Mouse (Mus musculus): ENCODE data around the gene B3gnt8. TPM values are rescaled to one million over a fixed set of nuclear protein-coding genes. Genes with fewer than 3 reads are reported as not detected.
"Not testable (repeated sequence)": the region's sequence is repeated elsewhere in the genome, so short reads cannot be mapped to it uniquely, and the experiment has no call there.

B3gnt8 gene
- polyA plus RNA-seq (2016; fragmentation: Nextera tagmentation; extraction: Ambion mirVana): 1.4 and 1.9 TPM in 2 replicates

- no peak for DNase-seq (ENCODE audit: low spot score)
- Histone ChIP-seq H3K4me3 (peak within 1 kb of the TSS; percentile 53), H3K9me3 (replicated peaks) (no peaks in the 10 kb centered on the region), H3K27me3 (ENCODE audit: low read depth, poor library complexity, severe bottlenecking) (peaks cover 29% of the 10 kb centered on the region), H3K36me3 (peaks cover 64% of the 10 kb centered on the region), H3K27ac (peak within 1 kb of the TSS; percentile 77), H3K4me1 (peaks cover 21% of the 10 kb centered on the region)
- WGBS: 20% methylated on average over 29 of the region's 29 CpGs
These were observed at the start of gene B3gnt8 for GRCm38 (mm10) chr7:25626509-25627430. Gene B3gnt8 (plus strand): TSS chr7:25626654.

GRCm38 (mm10) chr7:25576793-25577437, 49.5 kb upstream of the B3gnt8 start:
- H3K4me3 ChIP-seq; H3K36me3 ChIP-seq; H3K27me3 ChIP-seq (ENCODE audit: low read depth, poor library complexity, severe bottlenecking); H3K27ac ChIP-seq; H3K9me3 ChIP-seq (replicated peaks); H3K4me1 ChIP-seq; DNase-seq (ENCODE audit: low spot score): not testable (repeated sequence)
- 75% methylated on average over 14 of the region's 14 CpGs for WGBS

- Histone ChIP-seq H3K4me1 (peaks cover 7% of the 10 kb centered on the region; the same call in 1 of the 2 replicates), H3K27me3 (ENCODE audit: low read depth, poor library complexity, severe bottlenecking) (no peaks in the 10 kb centered on the region), H3K36me3 (no peaks in the 10 kb centered on the region), H3K27ac (no peak overlapping the region), H3K9me3 (replicated peaks) (no peaks in the 10 kb centered on the region), H3K4me3 (no peak overlapping the region)
- 90% methylated on average over 10 of the region's 10 CpGs for WGBS
- DNase-seq (ENCODE audit: low spot score): no peak
These were observed 47.0 kb upstream of the B3gnt8 start for GRCm38 (mm10) chr7:25579441-25579840.

GRCm38 (mm10) chr7:25582301-25582810, 44.1 kb upstream of the B3gnt8 start:
- 88% methylated on average over 15 of the region's 15 CpGs for WGBS
- no peaks in the 10 kb centered on the region for H3K4me1 ChIP-seq
- no peaks in the 10 kb centered on the region for H3K36me3 ChIP-seq
- no peak overlapping the region for H3K27ac ChIP-seq
- no peaks in the 10 kb centered on the region for H3K27me3 ChIP-seq (ENCODE audit: low read depth, poor library complexity, severe bottlenecking)
- no peaks in the 10 kb centered on the region for H3K9me3 ChIP-seq (replicated peaks)
- no peak for DNase-seq (ENCODE audit: low spot score)
- H3K4me3 ChIP-seq: no peak overlapping the region

DNA sequence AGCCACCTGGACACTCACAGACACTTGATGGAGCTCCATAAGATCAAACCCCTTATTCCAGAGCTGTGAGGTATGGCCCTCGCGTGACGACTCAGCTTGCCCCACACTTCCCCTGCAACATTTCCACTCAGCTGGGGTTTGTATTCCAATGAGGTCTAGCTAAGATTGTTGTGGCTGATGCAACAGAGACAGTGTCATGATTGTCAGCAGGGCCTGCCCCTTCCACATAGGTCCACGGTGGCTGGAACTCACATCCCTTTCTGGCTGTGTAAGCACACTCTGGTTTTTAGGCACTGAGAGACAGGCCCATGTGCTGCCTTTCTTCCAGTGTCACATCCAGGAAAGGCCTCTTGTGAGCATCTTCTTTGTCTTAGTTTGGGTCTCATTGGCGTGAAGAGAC, 41.8 kb upstream of the B3gnt8 start:
- no peak overlapping the region for H3K27ac ChIP-seq
- DNase-seq (ENCODE audit: low spot score): no peak
- no peaks in the 10 kb centered on the region for H3K4me1 ChIP-seq
- H3K36me3 ChIP-seq: no peaks in the 10 kb centered on the region
- no peaks in the 10 kb centered on the region for H3K9me3 ChIP-seq (replicated peaks)
- no peak overlapping the region for H3K4me3 ChIP-seq
- 90% methylated on average over 5 of the region's 5 CpGs for WGBS
- no peaks in the 10 kb centered on the region for H3K27me3 ChIP-seq (ENCODE audit: low read depth, poor library complexity, severe bottlenecking)

DNA sequence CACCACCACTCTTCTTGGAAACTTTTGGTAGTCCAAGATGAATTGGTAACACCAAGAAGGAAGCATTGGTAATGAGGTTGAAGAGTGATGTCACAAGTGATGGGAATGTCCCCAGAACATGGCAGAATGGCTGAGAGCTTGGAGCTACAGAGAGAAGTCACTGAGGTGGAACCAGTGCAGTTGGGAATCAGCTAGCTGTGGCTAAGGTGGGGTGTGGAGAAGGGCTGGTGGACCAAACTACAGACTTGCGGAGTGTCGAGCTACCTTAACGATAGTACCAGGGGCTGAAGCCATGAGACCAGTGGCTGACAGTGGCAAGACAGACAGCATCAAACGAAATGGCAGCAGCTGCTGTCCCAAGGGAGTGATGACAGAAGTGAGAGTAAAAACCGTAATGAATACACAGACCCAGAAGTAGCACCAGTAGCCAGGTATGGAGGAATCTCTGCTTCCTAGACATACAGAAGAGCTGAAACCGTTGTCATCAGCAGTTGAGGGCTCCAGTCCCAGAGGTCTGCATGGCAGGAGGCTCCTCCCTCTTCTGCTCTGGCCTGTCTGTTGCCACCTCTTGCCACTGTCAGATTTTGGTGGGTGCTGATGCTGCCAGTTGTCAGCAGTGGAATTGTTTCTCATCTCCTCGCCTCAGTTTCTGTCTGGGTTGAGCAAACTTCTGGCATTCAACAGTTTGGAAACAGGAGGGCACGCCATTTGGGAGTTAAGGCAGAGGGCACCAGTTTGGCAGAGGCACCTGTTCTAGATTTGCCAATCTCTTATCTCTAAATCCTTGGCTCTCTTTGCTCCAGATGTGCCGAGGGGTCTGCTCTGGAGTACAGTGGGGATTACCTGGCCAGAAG, 40.9 kb upstream of the B3gnt8 start:
- no peaks in the 10 kb centered on the region for H3K36me3 ChIP-seq
- WGBS: 83% methylated on average over 9 of the region's 9 CpGs
- DNase-seq (ENCODE audit: low spot score): no peak
- H3K4me1 ChIP-seq: no peaks in the 10 kb centered on the region
- H3K27ac ChIP-seq: no peak overlapping the region
- H3K27me3 ChIP-seq (ENCODE audit: low read depth, poor library complexity, severe bottlenecking): no peaks in the 10 kb centered on the region
- no peak overlapping the region for H3K4me3 ChIP-seq
- no peaks in the 10 kb centered on the region for H3K9me3 ChIP-seq (replicated peaks)

DNA sequence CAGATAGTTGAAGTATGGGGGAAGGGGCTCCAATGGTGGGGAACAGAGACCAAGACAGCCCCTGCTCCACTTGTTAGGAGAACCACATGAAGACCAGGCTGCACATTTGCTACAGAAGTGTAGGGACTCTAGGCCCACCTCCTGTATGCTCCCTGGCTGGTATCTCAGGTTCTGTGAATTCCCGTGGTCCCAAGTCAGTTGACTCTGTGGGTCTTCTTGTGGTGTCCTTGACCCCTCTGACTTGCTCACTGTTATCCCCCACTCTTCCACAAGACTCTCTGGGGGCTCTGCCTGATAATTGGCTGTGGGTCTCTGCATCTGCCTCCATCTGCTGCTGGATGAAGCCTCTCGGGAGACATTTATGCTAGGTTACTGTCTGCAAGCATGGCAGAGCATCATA, 35.2 kb upstream of the B3gnt8 start:
- 96% methylated on average over 2 of the region's 2 CpGs for WGBS
- H3K27ac ChIP-seq: no peak overlapping the region
- DNase-seq (ENCODE audit: low spot score): no peak

GRCm38 (mm10) chr7:25593859-25594258, 32.6 kb upstream of the B3gnt8 start:
- Histone ChIP-seq H3K36me3 (no peaks in the 10 kb centered on the region), H3K27me3 (ENCODE audit: low read depth, poor library complexity, severe bottlenecking) (no peaks in the 10 kb centered on the region), H3K9me3 (replicated peaks) (no peaks in the 10 kb centered on the region), H3K27ac (no peak overlapping the region), H3K4me3 (no peak overlapping the region), H3K4me1 (no peaks in the 10 kb centered on the region)
- DNase-seq (ENCODE audit: low spot score): no peak
- WGBS: 90% methylated on average over 3 of the region's 3 CpGs

More for the DNA sequence above, 35.2 kb upstream of the B3gnt8 start:
- H3K4me3 ChIP-seq: no peak overlapping the region
- H3K36me3 ChIP-seq: no peaks in the 10 kb centered on the region
- H3K4me1 ChIP-seq: no peaks in the 10 kb centered on the region
- H3K27me3 ChIP-seq (ENCODE audit: low read depth, poor library complexity, severe bottlenecking): no peaks in the 10 kb centered on the region
- no peaks in the 10 kb centered on the region for H3K9me3 ChIP-seq (replicated peaks)

DNA sequence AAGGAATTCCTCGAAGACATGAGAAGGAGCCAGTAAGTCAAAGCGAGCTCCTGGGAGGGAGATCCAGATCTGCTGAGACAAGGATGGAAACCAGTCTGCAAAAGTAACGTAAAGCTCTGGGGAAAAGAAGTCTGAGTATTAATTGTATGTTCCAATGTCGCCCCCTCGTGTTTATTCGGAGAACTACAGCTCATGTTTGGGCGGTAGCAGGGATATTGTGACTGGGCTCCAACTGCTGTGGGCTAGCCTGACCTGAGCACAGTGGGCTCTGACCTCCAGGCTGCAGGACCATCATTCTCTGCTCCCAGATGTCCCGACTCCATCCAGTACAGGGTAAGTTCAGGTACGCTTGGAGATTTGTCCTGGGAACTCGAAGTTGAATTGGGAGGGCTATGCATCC, 26.8 kb upstream of the B3gnt8 start:
- peak; percentile 83 for DNase-seq (ENCODE audit: low spot score)
- WGBS: 15% methylated on average over 10 of the region's 10 CpGs
- no peaks in the 10 kb centered on the region for H3K9me3 ChIP-seq (replicated peaks)
- no peaks in the 10 kb centered on the region for H3K4me1 ChIP-seq
- no peaks in the 10 kb centered on the region for H3K36me3 ChIP-seq
- H3K27ac ChIP-seq: no peak overlapping the region
- H3K27me3 ChIP-seq (ENCODE audit: low read depth, poor library complexity, severe bottlenecking): no peaks in the 10 kb centered on the region
- no peak overlapping the region for H3K4me3 ChIP-seq

GRCm38 (mm10) chr7:25600666-25601065, 25.8 kb upstream of the B3gnt8 start:
- no peak overlapping the region for H3K4me3 ChIP-seq
- H3K27ac ChIP-seq: no peak overlapping the region
- H3K4me1 ChIP-seq: no peaks in the 10 kb centered on the region
- WGBS: 88% methylated on average over 11 of the region's 11 CpGs
- no peaks in the 10 kb centered on the region for H3K36me3 ChIP-seq
- no peak for DNase-seq (ENCODE audit: low spot score)
- no peaks in the 10 kb centered on the region for H3K27me3 ChIP-seq (ENCODE audit: low read depth, poor library complexity, severe bottlenecking)
- no peaks in the 10 kb centered on the region for H3K9me3 ChIP-seq (replicated peaks)

GRCm38 (mm10) chr7:25601346-25601745, 25.1 kb upstream of the B3gnt8 start:
- H3K36me3 ChIP-seq: no peaks in the 10 kb centered on the region
- H3K4me1 ChIP-seq: no peaks in the 10 kb centered on the region
- no peaks in the 10 kb centered on the region for H3K9me3 ChIP-seq (replicated peaks)
- H3K27ac ChIP-seq: no peak overlapping the region
- no peak for DNase-seq (ENCODE audit: low spot score)
- no peaks in the 10 kb centered on the region for H3K27me3 ChIP-seq (ENCODE audit: low read depth, poor library complexity, severe bottlenecking)
- WGBS: 90% methylated on average over 16 of the region's 16 CpGs
- H3K4me3 ChIP-seq: no peak overlapping the region

GRCm38 (mm10) chr7:25606625-25607063, 19.8 kb upstream of the B3gnt8 start:
- DNase-seq (ENCODE audit: low spot score): no peak
- Histone ChIP-seq H3K27ac (no peak overlapping the region), H3K4me3 (no peak overlapping the region), H3K4me1 (no peaks in the 10 kb centered on the region), H3K36me3 (no peaks in the 10 kb centered on the region), H3K9me3 (replicated peaks) (no peaks in the 10 kb centered on the region), H3K27me3 (ENCODE audit: low read depth, poor library complexity, severe bottlenecking) (no peaks in the 10 kb centered on the region)
- 87% methylated on average over 4 of the region's 4 CpGs for WGBS

Measured in limb, embryonic 10.5 days (tissue).